Mouse (Mus musculus): Measurements from ENCODE around the gene Prkcd.
A peak's percentile ranks its signal among the peaks of the same experiment; 100 is the strongest.
"Not testable (repeated sequence)": the region's sequence is repeated elsewhere in the genome, so short reads cannot be mapped to it uniquely, and the experiment has no call there.

Gene Prkcd

GRCm38 (mm10) chr14:30607696-30608095 is 18.3 kb downstream of the Prkcd start:
- DNase-seq (ENCODE audit: low spot score): no peak

GRCm38 (mm10) chr14:30606817-30607216 is 19.2 kb downstream of the Prkcd start:
- no peak for DNase-seq (ENCODE audit: low spot score)

GRCm38 (mm10) chr14:30597142-30597541 is 28.9 kb downstream of the Prkcd start:
- DNase-seq (ENCODE audit: low spot score): no peak

GRCm38 (mm10) chr14:30596407-30596806 is 29.6 kb downstream of the Prkcd start:
- no peak for DNase-seq (ENCODE audit: low spot score)

GRCm38 (mm10) chr14:30595576-30596313 is 30.3 kb downstream of the Prkcd start:
- no peak for DNase-seq (ENCODE audit: low spot score)

- peak; percentile 34 for DNase-seq (ENCODE audit: low spot score)
These were observed 31.8 kb downstream of the Prkcd start for GRCm38 (mm10) chr14:30594092-30594695.

GRCm38 (mm10) chr14:30593279-30594091 is 32.5 kb downstream of the Prkcd start:
- peak; percentile 56 for DNase-seq (ENCODE audit: low spot score)

- DNase-seq (ENCODE audit: low spot score): peak; percentile 44
These were observed 34.6 kb downstream of the Prkcd start for GRCm38 (mm10) chr14:30591417-30591816.

GRCm38 (mm10) chr14:30590918-30591317 is 35.1 kb downstream of the Prkcd start:
- no peak for DNase-seq (ENCODE audit: low spot score)

- DNase-seq (ENCODE audit: low spot score): no peak
These were observed 35.9 kb downstream of the Prkcd start for GRCm38 (mm10) chr14:30590041-30590645.

GRCm38 (mm10) chr14:30586780-30587461 is 39.1 kb downstream of the Prkcd start:
- DNase-seq (ENCODE audit: low spot score): no peak

- no peak for DNase-seq (ENCODE audit: low spot score)
These were observed 40.7 kb downstream of the Prkcd start for GRCm38 (mm10) chr14:30585323-30585722.

- no peak for DNase-seq (ENCODE audit: low spot score)
These were observed 41.3 kb downstream of the Prkcd start for GRCm38 (mm10) chr14:30584497-30585251.

- DNase-seq (ENCODE audit: low spot score): no peak
These were observed 41.9 kb downstream of the Prkcd start for GRCm38 (mm10) chr14:30584077-30584476.

- DNase-seq (ENCODE audit: low spot score): no peak
These were observed 44.8 kb downstream of the Prkcd start for GRCm38 (mm10) chr14:30581238-30581637.

GRCm38 (mm10) chr14:30579882-30580281 is 46.1 kb downstream of the Prkcd start:
- DNase-seq (ENCODE audit: low spot score): no peak

GRCm38 (mm10) chr14:30579180-30579579 is 46.8 kb downstream of the Prkcd start:
- no peak for DNase-seq (ENCODE audit: low spot score)

- DNase-seq (ENCODE audit: low spot score): not testable (repeated sequence)
These were observed 48.5 kb downstream of the Prkcd start for GRCm38 (mm10) chr14:30577303-30578062.

- no peak for DNase-seq (ENCODE audit: low spot score)
These were observed 49.8 kb downstream of the Prkcd start for GRCm38 (mm10) chr14:30576260-30576659.

- no peak for DNase-seq (ENCODE audit: low spot score)
These were observed 50.2 kb downstream of the Prkcd start for GRCm38 (mm10) chr14:30575791-30576190.
